Mouse (Mus musculus): ENCODE data around the gene Ptprd.

The Ptprd gene

GRCm38 (mm10) chr4:76024502-76024821 is 2187.3 kb downstream of the Ptprd start:
- no peak for DNase-seq (ENCODE audit: low read depth, low spot score)

GRCm38 (mm10) chr4:76023756-76024501 is 2187.8 kb downstream of the Ptprd start:
- no peak for DNase-seq (ENCODE audit: low read depth, low spot score)

- DNase-seq (ENCODE audit: low read depth, low spot score): no peak
These were observed 2190.1 kb downstream of the Ptprd start for GRCm38 (mm10) chr4:76021670-76022069.

- no peak for DNase-seq (ENCODE audit: low read depth, low spot score)
These were observed 2196.7 kb downstream of the Ptprd start for GRCm38 (mm10) chr4:76015026-76015425.

GRCm38 (mm10) chr4:76014151-76014840 is 2197.5 kb downstream of the Ptprd start:
- DNase-seq (ENCODE audit: low read depth, low spot score): no peak

GRCm38 (mm10) chr4:76008580-76008979 is 2203.2 kb downstream of the Ptprd start:
- no peak for DNase-seq (ENCODE audit: low read depth, low spot score)

- DNase-seq (ENCODE audit: low read depth, low spot score): no peak
These were observed 2204.5 kb downstream of the Ptprd start for GRCm38 (mm10) chr4:76007219-76007618.

- DNase-seq (ENCODE audit: low read depth, low spot score): no peak
These were observed 2205.0 kb downstream of the Ptprd start for GRCm38 (mm10) chr4:76006717-76007116.

GRCm38 (mm10) chr4:76004161-76004560 is 2207.6 kb downstream of the Ptprd start:
- no peak for DNase-seq (ENCODE audit: low read depth, low spot score)

- no peak for DNase-seq (ENCODE audit: low read depth, low spot score)
These were observed 2211.5 kb downstream of the Ptprd start for GRCm38 (mm10) chr4:76000258-76000657.

- DNase-seq (ENCODE audit: low read depth, low spot score): no peak
These were observed 2215.9 kb downstream of the Ptprd start for GRCm38 (mm10) chr4:75995841-75996240.

- no peak for DNase-seq (ENCODE audit: low read depth, low spot score)
These were observed 2217.2 kb downstream of the Ptprd start for GRCm38 (mm10) chr4:75994576-75994975.

- no peak for DNase-seq (ENCODE audit: low read depth, low spot score)
These were observed 2218.7 kb downstream of the Ptprd start for GRCm38 (mm10) chr4:75993092-75993491.

- DNase-seq (ENCODE audit: low read depth, low spot score): no peak
These were observed 2220.0 kb downstream of the Ptprd start for GRCm38 (mm10) chr4:75991621-75992245.

- DNase-seq (ENCODE audit: low read depth, low spot score): no peak
These were observed 2237.0 kb downstream of the Ptprd start for GRCm38 (mm10) chr4:75974728-75975127.

- no peak for DNase-seq (ENCODE audit: low read depth, low spot score)
These were observed 2238.4 kb downstream of the Ptprd start for GRCm38 (mm10) chr4:75973322-75973721.

GRCm38 (mm10) chr4:75969961-75970360 is 2241.8 kb downstream of the Ptprd start:
- DNase-seq (ENCODE audit: low read depth, low spot score): no peak

GRCm38 (mm10) chr4:75968618-75969017 is 2243.1 kb downstream of the Ptprd start:
- DNase-seq (ENCODE audit: low read depth, low spot score): no peak

GRCm38 (mm10) chr4:75965810-75966209 is 2246.0 kb downstream of the Ptprd start:
- no peak for DNase-seq (ENCODE audit: low read depth, low spot score)

GRCm38 (mm10) chr4:75962916-75963315 is 2248.8 kb downstream of the Ptprd start:
- DNase-seq (ENCODE audit: low read depth, low spot score): no peak

- no peak for DNase-seq (ENCODE audit: low read depth, low spot score)
These were observed 2249.9 kb downstream of the Ptprd start for GRCm38 (mm10) chr4:75961865-75962264.

GRCm38 (mm10) chr4:75953349-75954060 is 2258.3 kb downstream of the Ptprd start:
- DNase-seq (ENCODE audit: low read depth, low spot score): no peak
